Mouse (Mus musculus): ENCODE measurements around the gene Upf1.

The Upf1 gene

DNA sequence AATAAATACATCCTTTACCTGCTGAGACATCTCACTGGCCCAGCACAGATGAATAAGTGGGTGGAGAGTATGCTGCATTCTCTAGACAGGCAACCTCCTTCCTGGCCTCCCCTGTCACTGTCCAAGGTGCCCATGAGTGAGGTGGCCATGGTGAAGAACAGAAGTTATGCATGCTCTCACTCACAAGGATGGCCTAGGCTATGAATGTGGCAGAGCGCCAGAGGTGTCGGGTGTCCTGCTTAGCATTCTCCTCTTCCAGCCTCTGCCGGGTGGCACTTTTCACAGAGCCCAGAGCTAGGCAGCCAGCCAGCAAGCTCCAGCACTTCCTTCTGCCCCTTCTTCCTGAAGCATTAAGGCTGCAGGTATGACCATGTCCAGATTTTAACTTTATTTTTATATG lies 6.3 kb upstream of the Upf1 start:
- DNase-seq (ENCODE audit: inconsistent ontology term): peak; percentile 40

GRCm38 (mm10) chr8:70356111-70356510 lies 3.0 kb upstream of the Upf1 start:
- DNase-seq (ENCODE audit: inconsistent ontology term): no peak

GRCm38 (mm10) chr8:70354004-70354403 lies 926 bp upstream of the Upf1 start:
- no peak for DNase-seq (ENCODE audit: inconsistent ontology term)

DNA sequence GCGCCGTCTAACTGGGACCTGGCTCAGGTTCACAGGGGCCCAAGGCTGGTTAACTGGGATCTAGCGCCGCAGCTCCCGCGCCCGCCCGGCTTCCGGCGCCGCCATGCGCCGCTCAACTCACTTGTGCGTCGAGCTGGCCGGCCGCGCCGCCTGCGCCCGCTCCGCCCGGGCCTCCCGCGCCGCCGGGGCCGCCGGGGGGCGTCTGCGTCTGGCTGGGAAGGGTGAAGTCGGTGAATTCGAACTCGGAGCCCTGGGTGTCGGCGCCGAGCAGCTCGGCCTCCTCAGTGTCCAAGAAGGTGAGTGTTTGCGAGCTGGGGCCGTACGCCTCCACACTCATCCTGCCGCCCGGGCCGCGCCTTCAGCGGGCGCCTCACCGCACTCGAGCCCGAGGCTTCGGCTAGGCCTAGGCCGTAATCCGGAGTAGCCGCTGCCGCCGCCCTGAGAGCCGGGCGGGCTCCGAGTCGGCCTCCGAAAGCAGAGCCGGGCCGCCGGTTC lies 374 bp downstream of the Upf1 start:
- DNase-seq (ENCODE audit: inconsistent ontology term): peak; percentile 47

DNA sequence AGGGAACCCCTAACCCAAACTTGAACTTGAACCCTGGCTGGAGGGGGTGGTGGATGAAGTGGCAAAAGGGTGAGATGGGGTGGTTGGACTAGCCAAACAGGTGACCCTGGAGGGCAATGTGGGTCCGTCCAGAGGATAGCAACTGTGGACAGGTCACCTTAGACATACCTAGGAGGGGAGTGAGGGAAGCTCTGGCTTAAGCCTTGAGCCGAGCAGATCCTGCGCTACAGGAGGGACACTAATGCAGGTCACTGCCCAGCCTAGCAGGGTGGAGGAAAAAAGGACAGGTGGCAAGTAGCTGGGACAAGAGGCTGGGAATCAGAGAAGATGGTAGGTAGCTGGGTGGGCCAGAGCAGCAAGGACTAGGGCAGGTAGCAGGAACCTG lies 1.1 kb downstream of the Upf1 start:
- DNase-seq (ENCODE audit: inconsistent ontology term): no peak

GRCm38 (mm10) chr8:70351035-70351999 lies 1.8 kb downstream of the Upf1 start:
- peak; percentile 70 for DNase-seq (ENCODE audit: inconsistent ontology term)

- DNase-seq (ENCODE audit: inconsistent ontology term): no peak
Measured at GRCm38 (mm10) chr8:70347860-70348420, 5.1 kb downstream of the Upf1 start.

DNA sequence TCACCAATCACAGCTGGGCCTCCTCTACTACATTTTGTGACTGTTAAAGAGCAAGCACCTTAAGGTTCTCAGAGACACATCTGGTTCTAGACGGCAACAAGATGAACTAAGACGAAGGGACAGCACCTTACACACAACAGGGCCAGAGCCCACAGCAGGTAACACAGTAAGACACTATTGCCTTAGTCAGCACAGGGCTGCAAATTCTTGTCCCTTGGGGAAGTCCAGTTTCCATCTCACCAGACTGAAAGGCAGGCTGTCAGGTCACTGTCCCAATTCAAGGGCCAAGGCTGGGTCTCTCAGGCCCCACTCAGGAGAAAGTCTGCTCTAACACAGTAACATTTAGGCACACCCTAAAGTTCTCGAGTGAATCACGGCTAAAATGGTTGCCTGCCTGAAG lies 5.6 kb downstream of the Upf1 start:
- no peak for DNase-seq (ENCODE audit: inconsistent ontology term)

- DNase-seq (ENCODE audit: inconsistent ontology term): no peak
Measured at GRCm38 (mm10) chr8:70344279-70344678, 8.8 kb downstream of the Upf1 start.

DNA sequence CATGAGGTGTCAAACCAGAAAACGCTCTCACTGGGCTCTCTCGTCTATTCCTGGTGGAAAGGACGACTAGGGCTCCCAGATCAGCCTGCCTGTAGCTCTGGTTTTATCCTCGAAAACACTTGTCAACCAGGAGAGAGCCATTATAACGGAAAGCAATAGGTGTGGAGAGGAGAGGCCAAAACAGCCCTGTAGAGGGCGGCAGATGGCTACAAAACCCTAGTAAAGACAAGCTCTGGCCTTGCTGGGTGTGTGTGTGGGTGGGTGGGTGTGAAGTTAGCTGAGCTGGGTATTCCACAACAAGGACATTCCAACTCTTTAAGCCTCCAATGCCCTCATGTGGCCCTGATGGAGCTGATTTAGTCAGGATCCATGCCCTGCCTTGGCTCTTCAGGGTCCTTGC lies 9.4 kb downstream of the Upf1 start:
- peak; percentile 26 for DNase-seq (ENCODE audit: inconsistent ontology term)

GRCm38 (mm10) chr8:70343076-70343475 lies 10.0 kb downstream of the Upf1 start:
- DNase-seq (ENCODE audit: inconsistent ontology term): no peak

DNA sequence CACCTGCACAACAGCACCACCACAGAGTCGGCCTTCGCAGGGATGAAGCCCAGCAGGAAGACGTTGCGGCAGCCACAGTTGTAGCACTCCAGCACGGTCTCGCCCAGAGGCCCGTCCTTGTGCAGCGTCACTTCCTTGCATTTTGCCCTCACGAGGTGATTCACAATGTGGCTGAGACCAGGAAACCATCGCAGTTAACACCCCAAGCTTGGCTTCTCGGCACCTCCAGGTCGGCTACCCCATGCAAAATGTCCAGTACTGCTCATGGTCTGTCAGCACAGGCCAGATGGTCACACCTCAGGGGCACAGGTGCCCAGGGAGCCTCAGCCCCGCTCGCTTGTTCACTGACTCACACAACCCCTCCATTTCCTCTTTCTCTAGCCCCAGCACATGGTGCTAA lies 11.1 kb downstream of the Upf1 start:
- DNase-seq (ENCODE audit: inconsistent ontology term): no peak

DNA sequence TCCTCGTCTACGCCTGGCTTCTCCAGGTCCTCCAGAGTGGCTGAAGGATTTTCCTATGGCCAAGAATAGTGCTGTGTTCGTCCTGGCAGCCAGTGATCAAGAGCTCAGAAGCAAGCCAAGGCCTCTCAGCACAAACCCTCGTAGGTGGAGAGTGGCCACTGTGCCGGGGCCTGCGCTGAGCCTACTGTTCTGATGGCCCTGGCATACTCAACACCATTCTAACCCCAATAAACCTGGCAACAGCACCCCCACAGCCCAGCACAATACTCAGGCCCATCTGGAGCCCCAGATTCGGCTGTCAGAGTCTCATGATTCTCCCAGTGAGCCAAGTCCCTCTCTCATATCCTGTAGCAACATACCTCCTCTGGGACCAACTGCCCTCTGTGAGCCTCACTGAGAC lies 12.4 kb downstream of the Upf1 start:
- no peak for DNase-seq (ENCODE audit: inconsistent ontology term)

GRCm38 (mm10) chr8:70338931-70339330 lies 14.1 kb downstream of the Upf1 start:
- no peak for DNase-seq (ENCODE audit: inconsistent ontology term)

DNA sequence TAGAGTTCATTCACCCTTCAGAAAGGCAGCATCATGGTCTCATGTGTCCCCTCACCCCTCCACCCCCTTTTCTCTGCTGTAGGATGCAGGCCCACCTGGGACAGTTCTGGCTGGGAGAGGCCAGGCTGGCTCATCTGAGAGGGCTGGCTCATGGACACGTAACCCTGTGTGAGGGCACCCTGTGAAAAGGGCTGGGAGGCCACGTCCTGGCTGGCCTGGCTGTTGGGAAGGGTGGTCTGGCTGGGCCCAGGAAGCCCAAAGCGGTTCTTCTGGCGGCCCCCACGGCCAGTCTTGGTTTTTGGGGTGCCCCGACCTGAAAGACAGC lies 20.2 kb downstream of the Upf1 start:
- DNase-seq (ENCODE audit: inconsistent ontology term): no peak

DNA sequence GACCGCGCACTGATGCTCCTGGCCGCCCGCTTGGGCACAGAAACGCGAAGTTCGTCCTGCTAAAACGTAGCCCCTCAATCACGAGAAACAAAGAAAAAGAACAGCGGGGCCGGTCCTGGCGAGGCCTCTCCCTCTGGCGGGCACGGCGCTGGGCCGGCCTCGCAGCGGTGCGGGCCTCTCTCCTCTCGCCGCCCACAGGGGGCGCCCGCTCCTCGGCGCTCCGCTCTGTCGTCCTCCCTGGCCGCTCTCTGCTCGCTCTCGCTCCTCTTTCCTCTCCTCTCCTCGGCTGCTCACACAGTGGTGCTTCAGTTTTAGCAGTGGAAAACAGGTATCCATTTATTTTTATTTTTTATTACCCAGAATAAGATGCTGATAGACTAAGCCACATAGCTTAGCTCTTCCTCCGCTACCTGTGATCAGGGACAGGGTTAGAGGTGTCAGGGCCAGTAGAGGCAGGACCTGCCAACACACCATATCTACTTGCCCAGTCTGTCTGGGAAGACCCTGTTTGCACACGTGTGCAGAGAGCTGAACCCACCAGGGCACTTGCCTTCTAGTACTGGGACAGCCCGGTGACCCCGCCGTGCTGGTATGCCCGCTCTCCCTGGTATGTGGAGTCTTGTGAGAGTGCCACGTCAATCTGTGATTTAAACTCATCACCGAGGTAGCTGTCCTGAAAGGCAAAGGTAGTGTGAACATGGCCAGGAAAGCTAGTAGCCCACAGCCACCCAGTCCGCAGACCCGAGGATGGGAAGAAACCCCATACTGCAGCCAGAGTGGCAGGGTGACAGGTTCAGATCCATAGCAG lies 20.8 kb downstream of the Upf1 start:
- DNase-seq (ENCODE audit: inconsistent ontology term): peak; percentile 82

DNA sequence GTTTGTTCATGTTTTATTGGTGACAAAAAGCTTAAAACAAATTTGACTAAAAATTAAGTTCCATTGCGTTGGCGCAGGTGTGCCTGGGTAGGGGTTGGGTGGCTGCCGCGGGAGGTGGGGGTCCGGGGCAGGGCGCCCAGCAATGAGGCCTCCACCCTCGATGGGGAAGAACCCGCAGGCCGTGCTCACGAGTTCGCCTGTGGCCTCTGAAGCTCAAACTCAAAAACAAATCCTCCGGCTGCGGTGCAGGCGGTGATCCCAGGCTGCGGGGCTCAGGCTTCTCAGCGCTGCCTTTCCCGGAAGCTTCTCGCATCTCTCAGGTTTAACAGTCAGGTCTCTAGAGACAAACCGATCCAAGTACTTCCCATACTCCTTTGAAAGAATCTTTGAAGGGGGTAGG lies 21.6 kb downstream of the Upf1 start:
- DNase-seq (ENCODE audit: inconsistent ontology term): no peak

GRCm38 (mm10) chr8:70330741-70331364 lies 22.2 kb downstream of the Upf1 start:
- DNase-seq (ENCODE audit: inconsistent ontology term): peak; percentile 43

DNA sequence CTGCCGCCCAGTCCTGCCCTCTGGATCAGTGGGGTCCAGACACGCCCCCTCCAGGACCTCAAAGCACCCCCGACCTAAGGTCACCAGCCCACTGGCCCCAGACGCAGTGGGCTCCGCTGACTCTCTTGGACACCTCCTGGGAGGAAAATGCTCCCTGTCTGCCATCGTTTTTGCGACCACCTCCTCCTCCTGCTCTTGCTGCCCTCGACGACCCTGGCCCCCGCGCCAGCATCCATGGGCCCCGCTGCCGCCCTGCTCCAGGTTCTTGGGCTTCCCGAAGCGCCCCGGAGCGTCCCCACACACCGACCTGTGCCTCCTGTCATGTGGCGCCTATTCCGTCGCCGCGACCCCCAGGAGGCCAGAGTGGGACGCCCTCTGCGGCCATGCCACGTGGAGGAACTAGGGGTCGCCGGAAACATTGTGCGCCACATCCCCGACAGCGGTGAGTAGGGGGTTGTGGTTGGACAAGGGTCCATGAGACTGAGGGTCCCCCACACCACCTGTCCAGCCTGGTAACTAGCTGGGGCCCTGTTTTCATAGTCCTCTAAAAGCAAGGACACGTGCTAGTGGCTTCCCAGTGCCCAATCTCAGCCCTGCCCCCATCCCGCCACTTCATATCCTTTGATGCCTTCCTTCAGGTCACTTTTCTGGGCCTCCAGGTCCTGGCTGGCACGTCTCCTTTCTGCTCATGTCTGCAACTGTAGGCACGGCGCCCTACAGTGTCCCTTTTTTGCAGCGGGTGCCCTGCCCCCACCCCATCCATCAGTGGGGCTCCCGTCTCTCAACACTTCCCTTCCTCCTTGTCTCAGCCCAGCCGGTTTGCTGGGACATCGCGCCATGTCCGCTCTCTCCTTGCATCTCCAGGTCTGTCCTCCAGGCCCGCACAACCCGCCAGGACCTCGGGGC lies 23.0 kb downstream of the Upf1 start:
- no peak for DNase-seq (ENCODE audit: inconsistent ontology term)

- no peak for DNase-seq (ENCODE audit: inconsistent ontology term)
Measured at GRCm38 (mm10) chr8:70329124-70329834, 23.8 kb downstream of the Upf1 start, which contains the start of gene Gdf1. Gene Gdf1, plus strand, starts transcription at chr8:70329817.

All from Muller cell, postnatal 12 days (primary cell).